Mouse (Mus musculus) retina, postnatal 1 day (tissue): ENCODE results near the gene Myl10.
"Not testable (repeated sequence)": the region's sequence is repeated elsewhere in the genome, so short reads cannot be mapped to it uniquely, and the experiment has no call there.

Experiments
- DNase-seq: peaks from one replicate; pipeline ENCODE4 v3.0.0-alpha.2; 2012

The Myl10 gene

GRCm38 (mm10) chr5:136706803-136707202 lies 13.9 kb downstream of the Myl10 start:
- DNase-seq, result peak; percentile 88

- peak; percentile 18 for DNase-seq
Measured at GRCm38 (mm10) chr5:136708116-136708515, 15.2 kb downstream of the Myl10 start.

GRCm38 (mm10) chr5:136710742-136711141 lies 17.8 kb downstream of the Myl10 start:
- peak; percentile 73 for DNase-seq

GRCm38 (mm10) chr5:136714232-136714875 lies 21.4 kb downstream of the Myl10 start:
- DNase-seq, result peak; percentile 47

GRCm38 (mm10) chr5:136714879-136715278 lies 21.9 kb downstream of the Myl10 start:
- peak; percentile 73 for DNase-seq

- DNase-seq, result no peak
Measured at GRCm38 (mm10) chr5:136716696-136717572, 24.0 kb downstream of the Myl10 start.

GRCm38 (mm10) chr5:136717573-136717854 lies 24.6 kb downstream of the Myl10 start:
- no peak for DNase-seq

- peak; percentile 35 for DNase-seq
Measured at GRCm38 (mm10) chr5:136718656-136719055, 25.7 kb downstream of the Myl10 start.

- DNase-seq, result no peak
Measured at GRCm38 (mm10) chr5:136721596-136721995, 28.6 kb downstream of the Myl10 start.

GRCm38 (mm10) chr5:136726271-136726670 lies 33.3 kb downstream of the Myl10 start:
- DNase-seq, result not testable (repeated sequence)

- DNase-seq, result no peak
Measured at GRCm38 (mm10) chr5:136738918-136739317, 46.0 kb downstream of the Myl10 start.

GRCm38 (mm10) chr5:136746596-136746995 lies 53.6 kb downstream of the Myl10 start:
- peak; percentile 20 for DNase-seq
